Mouse (Mus musculus) CH12.LX (cell line): ENCODE data around the gene F2rl3.

Experiments used
- CHD1 ChIP-seq: IDR thresholded peaks from 2 replicates; pipeline ENCODE4 v1.6.1; 2012; ENCODE audit warnings: low read depth, low read length, improper control_type of control experiment, inconsistent platforms
- CTCF ChIP-seq, 2 experiments: IDR thresholded peaks in 1 of 2; conservative IDR thresholded peaks in 1 of 2; 2 replicates each; pipeline ENCODE4 v1.5.1; 2011 to 2012; ENCODE audit warnings: low read depth in 2 of 2, low read length in 2 of 2, improper control_type of control experiment in 1 of 2, inconsistent platforms in 1 of 2, mild to moderate bottlenecking in 1 of 2, moderate library complexity in 1 of 2
- E2F4 ChIP-seq: IDR thresholded peaks from 2 replicates; pipeline ENCODE4 v1.6.1; 2011; ENCODE audit warnings: low read depth, low read length, improper control_type of control experiment; ENCODE audit not compliant: insufficient replicate concordance
- EP300 ChIP-seq: IDR thresholded peaks from 2 replicates; pipeline ENCODE4 v1.6.1; 2011; ENCODE audit warnings: low read length, improper control_type of control experiment
- HCFC1 ChIP-seq: IDR thresholded peaks from 2 replicates; pipeline ENCODE4 v1.6.1; 2012; ENCODE audit warnings: low read depth, mild to moderate bottlenecking, inconsistent platforms, low read length, improper control_type of control experiment
- KAT2A ChIP-seq: IDR thresholded peaks from 2 replicates; pipeline ENCODE4 v1.6.1; 2012; ENCODE audit warnings: low read length, improper control_type of control experiment, inconsistent platforms; ENCODE audit not compliant: insufficient replicate concordance
- POLR2A ChIP-seq: IDR thresholded peaks from 2 replicates; pipeline ENCODE4 v1.6.1; 2011; ENCODE audit warnings: low read depth, mild to moderate bottlenecking, improper control_type of control experiment, low read length
- POLR2AphosphoS2 ChIP-seq: IDR thresholded peaks from 2 replicates; pipeline ENCODE4 v1.6.1; 2011; ENCODE audit warnings: low read depth, low read length, improper control_type of control experiment
- RAD21 ChIP-seq: IDR thresholded peaks from 2 replicates; pipeline ENCODE4 v1.6.1; 2011; ENCODE audit warnings: low read depth, mild to moderate bottlenecking, low read length, improper control_type of control experiment, moderate library complexity
- SIN3A ChIP-seq: IDR thresholded peaks from 2 replicates; pipeline ENCODE4 v1.6.1; 2012; ENCODE audit warnings: low read length, improper control_type of control experiment, inconsistent platforms
- TBP ChIP-seq: conservative IDR thresholded peaks from 2 replicates; pipeline ENCODE4 v1.6.1; 2011; ENCODE audit warnings: low read depth, low read length, improper control_type of control experiment
- ZC3H11A ChIP-seq: IDR thresholded peaks from 2 replicates; pipeline ENCODE4 v1.6.1; 2012; ENCODE audit warnings: low read depth, mild to moderate bottlenecking, inconsistent platforms, low read length, improper control_type of control experiment
- ZMIZ1 ChIP-seq: IDR thresholded peaks from 2 replicates; pipeline ENCODE4 v1.6.1; 2012; ENCODE audit warnings: low read depth, mild to moderate bottlenecking, inconsistent platforms, low read length, improper control_type of control experiment
- ZNF384 ChIP-seq: IDR thresholded peaks from 2 replicates; pipeline ENCODE4 v1.6.1; 2012; ENCODE audit warnings: low read depth, low read length, improper control_type of control experiment, inconsistent platforms

DNA sequence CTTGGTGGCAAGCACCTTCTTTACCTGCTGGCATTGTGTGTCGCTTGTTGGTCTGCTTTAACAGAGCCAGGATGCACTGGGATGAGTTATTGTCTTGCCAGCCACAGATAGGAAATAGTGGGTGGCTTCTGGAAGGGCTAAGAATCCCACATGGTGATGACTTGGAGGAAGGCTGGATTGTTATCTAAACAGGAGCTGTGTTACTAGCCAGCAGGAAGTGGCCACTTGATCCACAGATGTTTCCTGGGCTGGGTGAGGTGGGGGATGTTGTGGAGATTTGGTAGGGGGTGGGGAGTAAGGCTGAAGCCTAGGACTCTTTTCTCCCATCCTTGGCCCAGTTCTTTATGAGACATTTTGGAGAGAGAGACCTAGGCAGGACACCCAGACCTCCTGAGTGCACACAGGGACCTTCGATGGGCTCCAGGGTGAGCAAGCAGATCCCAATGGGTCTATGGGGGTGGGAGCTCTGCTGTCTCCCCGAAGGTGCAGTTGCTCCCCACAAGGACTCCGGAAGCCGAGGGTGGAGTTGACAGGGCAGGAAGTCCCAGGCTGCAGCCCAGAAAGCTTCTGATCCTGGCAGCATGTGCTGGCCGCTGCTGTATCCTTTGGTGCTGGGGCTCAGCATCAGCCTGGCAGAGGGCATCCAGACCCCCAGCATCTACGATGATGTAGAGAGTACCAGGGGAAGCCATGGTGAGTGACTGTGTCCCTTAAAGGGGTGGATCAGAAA is at the start of gene F2rl3:
- no peak for TF ChIP-seq CTCF (conservative IDR thresholded peaks at IDR 0.05 in 1 of 2, IDR thresholded peaks at IDR 0.05 in 1 of 2; ENCODE audit: low read depth in 2 of 2, low read length in 2 of 2)
- no peak for TF ChIP-seq CHD1
- no peak for TF ChIP-seq ZNF384
- no peak for TF ChIP-seq KAT2A
- TF ChIP-seq E2F4, result no peak
- no peak for TF ChIP-seq POLR2AphosphoS2
- no peak for TF ChIP-seq ZMIZ1
- no peak for TF ChIP-seq TBP
- TF ChIP-seq SIN3A, result no peak
- no peak for TF ChIP-seq POLR2A
- no peak for TF ChIP-seq ZC3H11A
- no peak for TF ChIP-seq RAD21
- TF ChIP-seq EP300, result no peak
- TF ChIP-seq HCFC1, result no peak
